Mouse (Mus musculus): ENCODE data around the gene Utp20. TPM values are rescaled to one million over a fixed set of nuclear protein-coding genes. Genes with fewer than 3 reads are reported as not detected.

Gene Utp20
- polyA plus RNA-seq (2017; shearing (Covaris generic)) = 10 to 100 TPM; 10.2 to 11.7 TPM

GRCm38 (mm10) chr10:88826188-88826946 is at the start of gene Utp20:
Utp20 (minus strand) TSS chr10:88826804.

GRCm38 (mm10) chr10:88730571-88731495 is 95.8 kb downstream of the Utp20 start, which contains the start of gene Arl1:
Arl1 (plus strand) TSS chr10:88730858.

Other genes starting within 250 kb of the Utp20 start
- under 1 TPM in 1 of 2 experiments, not detected in 1; 0.29 TPM for gene Mybpc1, start 221.7 kb downstream of the Utp20 start, polyA plus RNA-seq (2017; shearing (Covaris generic))
- gene Spic, start 141.8 kb downstream of the Utp20 start, polyA plus RNA-seq (2017; shearing (Covaris generic)) = 1 to 10 TPM; 2.6 to 5.5 TPM
- gene Arl1, start 95.9 kb downstream of the Utp20 start, polyA plus RNA-seq (2017; shearing (Covaris generic)) = 10 to 100 TPM; 83.4 to 89.8 TPM
- under 1 TPM in 1 of 2 experiments, not detected in 1; 0.09 TPM for gene Slc5a8, start 59.2 kb upstream of the Utp20 start, polyA plus RNA-seq (2017; shearing (Covaris generic))

Measured in activated CD4-positive, CD25-positive, alpha-beta regulatory T cell (primary cell).